Mouse (Mus musculus) left cerebral cortex, adult 18-20 months (tissue): ENCODE results near the gene Serpinb6c. TPM values are rescaled to one million over a fixed set of nuclear protein-coding genes. Genes with fewer than 3 reads are reported as not detected.
"Not testable (repeated sequence)": the region's sequence is repeated elsewhere in the genome, so short reads cannot be mapped to it uniquely, and the experiment has no call there.

Experiments
- DNase-seq, 2 experiments: peaks; one replicate each; pipeline ENCODE4 v3.0.0; 2021 to 2022; ENCODE audit warnings: low spot score in 2 of 2, mixed read lengths in 1 of 2
- long read RNA-seq, 2 experiments: library from polyadenylated mRNA; stranded (forward); transcript quantifications; one replicate each; pipeline ENCODE4 v2.0.0; 2021
- total RNA-seq, 2 experiments: library from RNA; stranded (reverse); gene quantifications; 2 replicates each; pipeline ENCODE4 v1.2.3; 2021

Gene Serpinb6c
- total RNA-seq: 1 to 10 TPM; 1.1 to 1.2 TPM
- long read RNA-seq, experiment 1, partial matches to known transcripts: 0 of 1 reads
- long read RNA-seq, experiment 1, other reads (novel, unspliced or antisense): 0 of 1 reads
- long read RNA-seq, experiment 2, partial matches to known transcripts: 0 of 2 reads
- long read RNA-seq, experiment 2, other reads (novel, unspliced or antisense): 0 of 2 reads

DNA sequence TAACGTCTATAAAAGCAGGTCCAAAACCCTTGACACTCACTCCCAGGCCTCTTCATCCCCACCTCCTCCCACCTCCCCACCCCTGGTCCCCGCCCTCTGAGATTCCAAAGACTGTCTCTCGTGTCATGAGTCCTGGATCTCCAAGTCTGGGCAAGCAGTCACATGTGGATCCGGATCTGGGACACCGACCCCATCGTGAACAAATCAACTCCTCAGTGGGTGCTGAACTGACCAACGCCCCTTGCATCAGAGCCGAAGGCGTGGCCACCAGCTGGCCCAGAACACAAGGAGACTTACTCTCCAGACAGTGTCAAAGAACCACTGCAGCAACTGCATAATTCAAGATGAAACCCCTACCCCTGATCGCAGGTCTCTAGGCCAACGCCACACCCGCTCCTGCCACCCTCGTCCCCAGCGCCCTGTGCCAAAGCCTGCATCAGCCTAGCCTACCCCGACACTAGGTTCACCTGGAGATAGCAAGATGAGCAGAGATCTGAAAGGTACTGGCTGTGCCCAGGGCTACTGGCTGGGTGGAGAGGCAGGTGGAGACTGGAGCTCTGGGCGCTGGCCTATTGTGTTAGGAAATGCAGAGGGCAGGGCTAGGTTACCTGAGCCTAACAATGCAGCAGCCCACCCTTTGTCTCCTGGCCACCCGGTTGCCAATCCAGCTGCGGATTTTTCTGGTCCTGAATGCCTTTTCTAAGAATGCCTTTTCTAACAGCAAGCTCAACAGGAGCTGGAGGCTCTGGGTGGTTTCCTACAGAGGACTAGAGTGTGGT is at the start of gene Serpinb6c:
Gene Serpinb6c (minus strand): TSS at position 533 of the 779 bp plus-strand sequence.
- DNase-seq: no peak

DNA sequence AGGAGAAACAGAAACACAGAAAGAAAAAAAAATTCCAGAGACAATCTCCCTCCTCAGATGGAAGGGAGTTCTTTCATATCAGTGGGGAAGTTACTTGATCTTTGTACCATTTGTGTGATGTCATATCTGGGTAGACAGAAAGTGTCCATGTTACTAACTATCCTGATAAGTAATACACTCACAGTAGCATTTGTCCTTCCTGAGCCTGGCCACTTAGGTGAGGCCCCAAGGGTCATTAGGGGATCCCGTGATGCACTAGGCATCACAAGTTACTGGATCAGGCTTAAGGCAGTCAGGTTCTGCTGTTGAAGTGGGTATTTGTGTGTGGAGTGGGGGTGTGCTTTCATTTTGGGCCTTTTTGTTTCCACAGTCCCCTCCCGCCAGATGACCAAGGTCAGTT is 47.4 kb upstream of the Serpinb6c start:
- DNase-seq: no peak

DNA sequence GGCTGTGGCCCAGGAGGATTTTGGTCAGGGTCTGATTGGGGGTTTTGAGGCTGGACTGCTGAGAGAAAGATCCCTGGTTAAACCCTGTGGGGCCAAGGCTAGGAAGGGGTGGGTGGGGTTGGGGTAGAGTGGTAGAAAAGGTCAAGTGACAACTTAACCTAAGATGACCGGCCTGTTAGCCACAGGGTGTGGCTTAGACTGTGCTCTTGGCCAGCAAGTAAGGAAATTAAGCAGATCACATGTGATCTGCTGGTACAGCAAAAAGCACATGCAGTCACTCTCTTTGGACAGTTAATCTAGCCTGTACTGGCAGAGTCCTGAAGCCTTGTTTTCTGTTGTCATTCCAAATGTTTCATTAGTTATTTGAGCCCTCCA is 46.6 kb upstream of the Serpinb6c start:
- no peak for DNase-seq

DNA sequence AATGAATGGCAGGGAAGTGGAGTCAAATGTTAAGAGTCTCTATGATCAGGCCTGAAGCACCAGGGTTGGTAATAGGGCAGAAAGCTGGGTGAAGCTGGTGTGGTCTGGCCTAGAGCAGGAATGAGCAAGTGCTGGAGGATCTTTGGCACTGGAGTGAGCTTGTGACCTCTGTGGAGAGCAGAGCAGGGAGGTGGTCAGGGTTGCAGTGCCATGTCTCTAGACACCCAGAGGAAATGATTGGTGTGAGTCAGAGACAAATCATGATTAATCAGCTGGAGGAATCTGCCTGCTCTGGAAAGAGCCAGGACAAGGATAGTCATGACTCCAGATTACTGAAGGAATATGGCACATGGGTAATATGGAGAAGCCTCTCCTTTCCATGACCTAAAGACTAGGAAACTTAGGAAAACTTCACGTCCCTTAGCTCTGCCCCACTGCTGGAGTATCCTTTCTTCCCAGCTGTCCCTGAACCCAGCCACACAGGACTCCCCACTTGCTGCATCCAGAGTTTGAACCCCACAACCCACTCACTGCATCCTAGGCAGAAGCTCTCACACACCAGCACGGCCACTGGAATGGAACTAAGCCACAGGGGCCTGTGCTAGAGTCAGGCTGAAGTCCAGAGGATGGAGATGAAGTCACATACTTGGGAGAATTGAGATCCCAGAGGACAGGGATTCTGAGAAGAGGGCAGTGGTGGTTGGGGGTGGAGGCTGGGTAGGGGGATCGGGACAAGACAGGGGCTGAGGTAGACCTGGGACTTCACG is 46.0 kb upstream of the Serpinb6c start:
- DNase-seq: no peak

DNA sequence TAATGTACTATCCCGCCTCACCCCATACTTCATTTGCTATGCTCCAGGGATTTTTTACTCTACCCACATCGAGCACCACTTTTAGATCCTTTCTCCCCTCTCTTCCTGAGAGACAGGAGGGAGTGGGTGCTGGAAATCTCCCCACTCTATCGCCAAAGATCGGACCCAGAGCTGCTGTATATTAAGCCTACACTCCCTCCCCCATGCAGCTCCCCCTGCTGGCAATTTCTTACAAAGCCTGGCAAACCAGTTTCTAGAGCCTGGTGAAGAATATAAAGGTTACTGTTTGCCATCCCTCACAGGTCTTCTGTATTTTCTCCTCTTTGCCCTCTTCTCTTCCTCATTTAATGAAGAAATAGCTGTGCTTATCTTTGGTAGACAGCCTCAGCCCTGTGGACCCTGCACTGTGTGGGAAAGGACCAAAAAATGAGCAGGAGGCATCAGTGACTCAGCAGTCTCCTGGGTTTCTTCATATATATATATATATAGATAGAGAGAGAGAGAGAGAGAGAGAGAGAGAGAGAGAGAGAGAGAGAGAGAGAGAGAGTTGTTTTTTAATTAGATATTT is 36.8 kb upstream of the Serpinb6c start:
- DNase-seq: peak; percentile 43 to 47

DNA sequence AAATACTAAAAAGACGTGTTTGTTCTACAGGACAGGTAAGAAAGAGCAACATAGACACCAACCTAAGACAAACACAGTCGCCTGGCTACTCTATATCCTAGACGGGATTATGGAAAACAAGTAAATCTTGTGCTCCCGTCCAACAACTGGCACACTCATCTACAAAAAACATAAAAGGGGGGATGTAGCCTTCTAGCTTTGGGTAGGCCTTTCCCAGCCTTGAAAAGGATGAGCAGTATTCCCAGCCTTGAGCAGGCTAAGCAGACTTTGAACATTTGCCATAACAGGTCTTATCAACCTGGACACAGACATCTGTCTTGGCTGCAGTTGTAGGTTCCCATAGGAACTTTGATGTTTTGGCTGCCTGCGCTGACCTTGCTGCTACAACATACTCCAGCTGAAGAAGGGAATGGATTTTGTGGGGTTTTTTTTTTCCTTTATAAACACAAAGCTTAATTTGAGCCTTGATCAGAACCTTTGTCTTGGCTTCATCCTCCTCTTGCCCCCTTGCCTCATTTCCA is 35.8 kb upstream of the Serpinb6c start:
- DNase-seq: no peak

DNA sequence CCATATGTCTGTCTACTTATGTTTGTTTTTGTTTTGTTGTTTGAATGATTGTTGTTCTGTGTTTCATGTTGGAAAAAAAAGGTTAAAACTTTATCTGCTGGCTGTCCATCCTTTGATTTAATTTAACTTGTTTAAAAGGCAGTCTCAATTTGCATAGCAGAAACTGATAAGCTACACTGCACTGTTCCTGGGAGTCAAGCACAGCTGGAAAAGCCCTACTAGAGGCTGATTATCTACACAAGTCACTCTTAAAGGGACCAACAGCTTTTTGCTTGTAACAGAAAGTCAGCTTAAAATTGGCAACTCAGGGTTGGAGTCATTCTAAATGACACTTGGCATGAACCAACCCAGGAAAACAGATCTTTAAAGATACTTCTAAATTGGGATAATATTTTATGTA is 32.1 kb upstream of the Serpinb6c start:
- not testable (repeated sequence) for DNase-seq

DNA sequence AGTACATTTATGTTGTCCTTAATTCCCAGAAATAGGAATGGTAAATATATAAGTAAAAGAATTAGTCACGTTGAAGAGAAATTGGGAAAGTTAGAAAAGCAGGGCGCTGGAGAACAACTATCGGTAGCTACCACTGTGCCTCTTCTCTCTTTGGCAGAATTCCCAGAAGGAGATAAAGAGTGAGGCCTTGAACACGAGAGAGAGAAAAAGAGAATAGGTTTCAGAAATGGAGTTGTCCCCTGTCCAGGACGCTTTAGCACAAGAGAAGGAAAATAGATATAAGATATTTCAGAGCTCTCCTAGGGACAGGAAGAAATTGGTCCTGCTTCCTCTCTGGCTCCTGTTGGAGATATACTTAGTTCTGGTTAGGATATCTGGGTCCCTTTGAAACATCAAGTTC is 31.6 kb upstream of the Serpinb6c start:
- no peak for DNase-seq

DNA sequence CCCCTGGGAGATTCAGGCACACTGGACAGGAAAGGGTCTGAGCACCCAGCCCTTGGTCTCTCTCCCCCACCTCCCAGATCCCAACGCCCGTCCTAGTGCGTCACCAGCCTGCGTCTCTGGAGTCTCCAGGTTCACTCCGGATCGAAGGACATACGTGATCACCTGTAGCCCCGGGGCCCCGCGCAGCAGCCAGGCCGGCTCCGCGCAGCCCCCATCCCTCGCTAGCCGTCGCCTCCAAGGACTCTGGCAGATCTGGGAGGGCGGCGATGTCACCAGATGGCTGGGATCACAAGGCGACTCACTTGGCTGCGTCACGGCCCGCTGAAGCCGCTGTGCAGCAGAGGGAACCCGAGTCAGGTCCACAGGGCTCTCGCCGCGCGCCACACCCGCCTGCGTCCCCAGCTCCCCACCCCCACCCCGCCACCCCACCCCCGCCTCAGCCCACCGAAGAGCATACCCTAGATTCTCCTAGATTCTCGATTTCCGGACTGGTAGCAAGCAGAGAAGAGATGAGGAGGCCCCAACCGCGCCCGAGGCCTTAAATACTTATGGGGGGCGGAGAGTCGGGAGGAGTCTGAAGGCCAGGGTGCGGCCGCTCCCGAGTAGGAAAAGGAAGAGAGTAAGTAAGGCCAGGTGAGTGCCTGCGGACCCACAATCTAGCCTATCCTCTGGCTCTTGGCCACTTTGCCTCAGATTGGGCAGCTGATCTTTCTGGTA is 30.1 kb upstream of the Serpinb6c start:
- peak; percentile 48 to 55 for DNase-seq

DNA sequence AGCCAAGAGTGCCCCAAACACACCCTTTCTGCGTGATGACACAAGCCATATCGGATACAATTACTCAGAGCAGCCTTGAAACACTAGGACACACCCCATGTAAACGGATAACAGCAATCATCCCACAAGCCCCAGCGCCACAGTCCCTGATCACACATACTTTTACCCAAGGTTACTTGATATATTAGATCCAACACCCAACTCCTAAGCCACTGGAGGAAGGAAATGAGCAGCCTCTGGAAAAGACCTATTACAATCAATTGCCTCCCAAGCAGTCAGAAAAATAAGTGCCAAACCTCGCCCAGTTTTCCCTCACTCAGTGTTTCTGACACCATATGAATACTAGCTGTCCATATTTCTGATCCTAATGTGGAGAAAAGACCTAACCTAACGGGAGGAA is 29.2 kb upstream of the Serpinb6c start:
- no peak for DNase-seq

DNA sequence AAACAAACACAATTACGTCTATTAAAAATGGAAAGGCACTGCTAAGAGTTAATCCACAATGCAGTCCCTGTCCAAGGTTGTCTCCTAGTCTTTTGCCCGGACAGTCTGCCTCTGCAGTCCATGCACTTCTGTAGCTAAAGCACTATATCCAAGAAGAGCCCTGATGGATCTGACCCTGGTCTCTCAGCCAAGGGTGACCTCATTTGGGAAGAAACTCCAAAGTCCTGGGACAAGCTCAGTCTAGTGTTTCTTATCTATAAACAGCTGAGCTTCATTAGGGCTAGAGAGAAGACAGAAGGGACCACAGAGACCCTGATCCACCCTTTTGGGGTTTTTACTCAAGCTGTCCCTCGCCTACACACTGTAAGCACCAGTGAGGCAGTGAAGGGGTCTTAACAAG is 25.4 kb upstream of the Serpinb6c start:
- DNase-seq: no peak

DNA sequence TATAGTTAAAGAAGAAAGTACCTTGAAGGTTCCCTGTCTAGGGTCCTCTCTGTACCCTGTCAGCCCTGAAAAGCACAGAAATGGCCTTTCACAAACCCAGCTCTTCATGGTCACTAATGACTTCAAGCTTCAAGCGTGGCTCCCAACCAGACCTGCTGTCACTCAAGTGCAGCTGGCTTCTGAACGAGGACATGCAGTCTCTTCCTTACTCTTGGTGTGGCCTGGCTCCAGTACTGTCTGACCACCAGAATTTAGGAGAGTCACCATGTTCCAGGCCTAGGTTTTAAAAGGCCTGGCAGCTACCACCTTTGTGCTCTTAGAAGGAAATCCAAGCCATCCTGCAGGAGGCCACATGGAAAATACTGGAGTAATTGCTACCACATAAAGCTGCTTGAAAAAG is 24.8 kb upstream of the Serpinb6c start:
- DNase-seq: no peak

DNA sequence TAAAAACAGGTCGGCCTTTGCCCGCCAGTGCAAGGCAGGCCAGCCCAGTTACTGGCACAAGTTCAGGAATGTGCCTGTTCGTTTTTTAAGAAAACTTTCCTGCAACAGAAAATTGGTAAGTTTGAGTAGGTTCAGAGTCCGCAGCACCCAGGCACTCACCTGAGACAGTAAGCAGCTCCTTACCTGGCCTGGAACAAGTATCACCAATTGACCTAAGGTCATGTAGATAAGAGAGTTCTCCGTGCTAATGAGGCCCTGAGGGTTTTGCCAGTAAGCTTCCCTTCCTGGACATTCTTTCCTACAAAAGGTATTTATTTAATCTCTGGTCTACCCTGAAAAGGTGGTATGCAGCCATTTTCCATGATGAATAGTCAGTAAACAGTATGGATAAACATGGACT is 16.2 kb upstream of the Serpinb6c start:
- no peak for DNase-seq

DNA sequence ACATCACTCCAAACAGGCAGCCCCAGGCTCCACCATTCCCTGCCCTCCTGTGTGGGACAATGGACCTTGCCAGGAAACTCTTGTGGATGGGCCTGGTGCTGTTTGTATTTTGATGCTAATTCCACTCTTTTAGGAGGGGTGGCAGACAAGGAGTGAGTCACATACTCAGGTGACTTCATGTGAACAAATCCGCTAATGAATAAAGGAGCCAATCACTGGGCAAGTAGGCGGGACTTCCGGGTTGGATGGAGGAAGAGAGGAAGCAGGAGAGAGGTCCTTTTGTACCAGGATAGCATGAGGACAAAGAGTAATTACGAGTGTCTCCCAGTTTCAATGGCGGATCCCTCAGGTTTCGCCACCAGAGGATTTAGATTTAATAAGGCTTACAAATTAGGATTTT is 15.5 kb upstream of the Serpinb6c start:
- DNase-seq: no peak

DNA sequence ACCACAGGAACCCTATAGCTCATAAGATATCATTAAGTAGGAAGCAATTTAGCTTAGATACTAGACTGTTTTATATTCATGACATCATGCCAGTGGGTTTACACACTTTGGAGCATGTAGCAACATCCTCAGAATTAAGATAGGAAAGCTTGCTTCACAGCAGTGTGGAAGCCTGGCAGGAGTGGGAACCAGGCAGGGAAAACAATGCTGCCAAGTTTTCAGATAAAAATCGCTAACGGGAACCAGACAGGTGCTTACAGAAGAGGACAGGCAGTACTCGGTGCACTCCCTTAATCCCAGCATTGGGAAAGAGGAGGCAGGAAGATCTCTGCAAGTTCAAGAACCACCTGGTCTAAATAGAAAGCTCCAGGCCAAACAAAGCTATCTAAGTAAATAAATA is 1.3 kb upstream of the Serpinb6c start:
- DNase-seq: no peak

DNA sequence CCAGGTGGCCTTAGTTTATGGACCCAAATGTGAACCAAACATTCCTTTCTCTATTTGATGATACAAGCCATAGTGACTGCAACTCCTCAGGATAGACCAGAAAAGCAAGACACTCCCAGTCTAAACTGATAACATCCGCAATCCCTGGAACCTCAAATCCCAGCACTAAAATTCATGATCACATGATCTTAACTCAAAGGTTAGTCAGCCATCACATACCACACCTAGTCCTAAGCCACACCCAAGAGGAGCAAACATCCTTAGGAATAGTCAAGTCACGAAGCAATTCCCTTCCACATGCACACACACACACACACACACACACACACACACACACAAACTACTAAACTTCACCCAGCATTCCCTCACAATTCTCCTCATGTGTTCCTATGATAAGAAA is 2.2 kb downstream of the Serpinb6c start:
- DNase-seq: no peak

DNA sequence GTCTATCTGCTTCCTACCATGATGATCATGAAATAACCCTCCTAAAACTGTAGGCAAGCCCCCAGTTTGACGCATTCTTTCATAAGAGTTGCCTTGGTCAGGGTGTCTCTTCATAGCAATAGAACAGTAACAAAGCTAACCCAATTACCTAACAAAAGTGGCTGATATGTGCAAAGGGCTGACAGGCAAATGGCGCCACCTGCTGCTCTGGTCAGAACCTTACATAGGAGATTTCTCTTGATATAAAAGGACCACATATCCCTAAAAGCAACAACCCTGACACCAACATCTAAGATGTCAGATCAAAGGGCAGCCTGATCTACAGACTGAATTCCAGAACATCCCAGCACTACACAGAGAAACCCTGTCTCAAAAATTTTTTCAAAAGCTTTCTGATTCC is 11.3 kb downstream of the Serpinb6c start:
- DNase-seq: peak; percentile 36 to 40

DNA sequence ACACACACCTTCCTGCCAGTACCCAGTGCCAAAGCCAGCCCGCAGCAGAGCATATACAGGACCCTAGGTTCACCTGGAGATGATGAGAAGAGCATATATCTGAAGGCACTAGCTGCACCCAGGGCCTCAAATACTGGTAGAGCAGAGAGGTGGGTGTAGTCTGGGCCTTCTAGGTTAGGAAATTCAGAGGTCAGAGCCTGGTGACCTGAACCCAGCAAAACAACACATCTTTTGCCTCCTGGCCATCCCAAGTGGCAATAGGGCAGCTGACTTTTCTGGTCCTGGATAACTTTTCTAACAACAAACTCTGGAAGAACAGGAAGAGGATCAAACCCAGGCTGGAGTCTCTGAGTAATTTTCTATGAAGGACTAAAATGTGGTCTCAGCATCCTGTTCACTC is 62.2 kb downstream of the Serpinb6c start, which contains the start of gene Serpinb6e:
Gene Serpinb6e (minus strand): TSS at position 101 of the 400 bp plus-strand sequence.
- DNase-seq: no peak

DNA sequence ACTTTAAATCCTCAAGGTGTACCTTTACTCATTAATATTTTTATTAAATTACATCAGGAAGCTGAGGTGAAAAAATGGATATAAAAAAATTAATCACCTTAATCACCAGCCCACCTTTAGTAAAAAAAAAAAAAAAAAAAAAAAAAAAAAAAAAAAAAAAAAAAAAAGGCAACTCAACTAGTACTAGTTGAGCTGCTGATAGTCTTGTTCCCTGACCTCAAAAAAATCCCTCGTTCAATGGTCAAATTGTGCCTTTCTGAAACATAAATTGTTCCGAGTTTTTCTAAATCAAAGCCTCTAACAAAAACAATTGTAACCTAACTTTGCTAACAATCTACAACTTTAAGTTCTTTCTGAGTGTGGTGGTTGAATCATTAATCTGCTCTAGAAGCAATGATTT is 74.8 kb downstream of the Serpinb6c start:
- DNase-seq: no peak
